Comparison of ENCODE assay signal across 1 mouse cellular context in genomic region chr8:111337890-111338347, GRCm38 (mm10).
TF ChIP-seq lines count a peak whose summit lies in the region.

Gene Mlkl (minus strand): TSS chr8:111338177.

TF ChIP-seq in CH12.LX, 34 proteins besides CTCF, POLR2A, EP300 and RAD21 (continued from another document):
- TF ChIP-seq RCOR1 (conservative IDR thresholded peaks at IDR 0.05; ENCODE audit: low read depth, low read length) (no peak), MAZ (IDR thresholded peaks at IDR 0.05; ENCODE audit: low read depth, low read length) (0 out of 2 replicates have a peak, but pooled peaks have one; percentile 20), ETS1 (conservative IDR thresholded peaks at IDR 0.05; ENCODE audit: low read depth, low read length) (0 out of 2 replicates have a peak, but pooled peaks have one; percentile 5)
